Mouse (Mus musculus): Measurements from ENCODE around the gene Flad1. TPM values are rescaled to one million over a fixed set of nuclear protein-coding genes. Genes with fewer than 3 reads are reported as not detected.

Gene Flad1
- polyA plus RNA-seq, 1 experiment from 2014 or later, result 29.5 TPM

DNA sequence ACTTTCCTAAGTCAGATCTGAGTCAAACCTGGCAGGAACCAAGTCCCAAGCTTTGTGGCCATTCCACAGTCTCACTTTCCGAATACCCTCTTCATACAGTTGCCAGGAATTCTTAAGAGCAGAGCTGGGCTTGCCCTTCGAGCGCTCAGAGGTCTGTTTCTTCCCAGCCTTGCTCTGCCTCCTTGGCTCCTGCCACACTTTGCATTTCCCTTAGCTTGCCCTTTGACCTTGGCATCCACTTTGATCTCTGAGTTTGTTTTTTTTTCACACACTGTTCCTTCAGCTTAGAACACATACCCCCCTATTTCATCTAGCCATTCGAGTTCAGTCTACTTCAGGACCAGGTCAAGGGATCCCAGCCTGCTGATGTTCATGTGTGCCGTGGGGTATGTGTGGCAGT is 60.4 kb downstream of the Flad1 start:
- no peak for DNase-seq (ENCODE audit: low spot score)

Other genes with a start within 250 kb of the Flad1 start
- gene Clk2, start 247.1 kb downstream of the Flad1 start, polyA plus RNA-seq (2015; fragmentation: Nextera tagmentation; extraction: Ambion mirVana), result 18.1 and 22.3 TPM in 2 replicates
- 130 and 131 TPM in 2 replicates for gene Scamp3, start 234.4 kb downstream of the Flad1 start, polyA plus RNA-seq (2015; fragmentation: Nextera tagmentation; extraction: Ambion mirVana)
- 71.2 and 80.1 TPM in 2 replicates for gene Fam189b, start 228.7 kb downstream of the Flad1 start, polyA plus RNA-seq (2015; fragmentation: Nextera tagmentation; extraction: Ambion mirVana)
- gene Gba, start 208.9 kb downstream of the Flad1 start, polyA plus RNA-seq (2015; fragmentation: Nextera tagmentation; extraction: Ambion mirVana), result 51.3 and 51.8 TPM in 2 replicates
- gene Thbs3, start 196.7 kb downstream of the Flad1 start, polyA plus RNA-seq (2015; fragmentation: Nextera tagmentation; extraction: Ambion mirVana), result 4.9 and 6.2 TPM in 2 replicates
- gene Mtx1, start 184.8 kb downstream of the Flad1 start, polyA plus RNA-seq (2015; fragmentation: Nextera tagmentation; extraction: Ambion mirVana), result 206 and 223 TPM in 2 replicates
- gene Muc1, start 182.8 kb downstream of the Flad1 start, polyA plus RNA-seq (2015; fragmentation: Nextera tagmentation; extraction: Ambion mirVana), result 1.4 and 2.4 TPM in 2 replicates
- 304 and 318 TPM in 2 replicates for gene Krtcap2, start 165.9 kb downstream of the Flad1 start, polyA plus RNA-seq (2015; fragmentation: Nextera tagmentation; extraction: Ambion mirVana)
- 0.98 and 1.6 TPM in 2 replicates for gene Trim46, start 165.6 kb downstream of the Flad1 start, polyA plus RNA-seq (2015; fragmentation: Nextera tagmentation; extraction: Ambion mirVana)
- gene Dpm3, start 152.5 kb downstream of the Flad1 start, polyA plus RNA-seq (2015; fragmentation: Nextera tagmentation; extraction: Ambion mirVana), result 163 and 167 TPM in 2 replicates
- gene Slc50a1, start 141.3 kb downstream of the Flad1 start, polyA plus RNA-seq (2015; fragmentation: Nextera tagmentation; extraction: Ambion mirVana), result 84.7 and 87.2 TPM in 2 replicates
- gene Efna1, start 130.7 kb downstream of the Flad1 start, polyA plus RNA-seq (2015; fragmentation: Nextera tagmentation; extraction: Ambion mirVana), result 12.4 and 13.2 TPM in 2 replicates
- 0.82 and 1.0 TPM in 2 replicates for gene Efna3, start 88.9 kb downstream of the Flad1 start, polyA plus RNA-seq (2015; fragmentation: Nextera tagmentation; extraction: Ambion mirVana)
- gene Efna4, start 73.8 kb downstream of the Flad1 start, polyA plus RNA-seq (2015; fragmentation: Nextera tagmentation; extraction: Ambion mirVana), result 5.3 and 6.0 TPM in 2 replicates
- gene Adam15, start 61.9 kb downstream of the Flad1 start, polyA plus RNA-seq (2015; fragmentation: Nextera tagmentation; extraction: Ambion mirVana), result 17.4 and 18.1 TPM in 2 replicates
- gene Dcst2, start 49.9 kb downstream of the Flad1 start, polyA plus RNA-seq (2015; fragmentation: Nextera tagmentation; extraction: Ambion mirVana), result not detected in 2 replicates
- 0.10 and 0.14 TPM in 2 replicates for gene Dcst1, start 46.6 kb downstream of the Flad1 start, polyA plus RNA-seq (2015; fragmentation: Nextera tagmentation; extraction: Ambion mirVana)
- 4.1 and 4.6 TPM in 2 replicates for gene Zbtb7b, start 17.1 kb downstream of the Flad1 start, polyA plus RNA-seq (2015; fragmentation: Nextera tagmentation; extraction: Ambion mirVana)
- not detected in 2 replicates for gene Lenep, start 9.1 kb downstream of the Flad1 start, polyA plus RNA-seq (2015; fragmentation: Nextera tagmentation; extraction: Ambion mirVana)
- 466 and 485 TPM in 2 replicates for gene Cks1b, start 6.5 kb upstream of the Flad1 start, polyA plus RNA-seq (2015; fragmentation: Nextera tagmentation; extraction: Ambion mirVana)
- gene Shc1, start 6.6 kb upstream of the Flad1 start, polyA plus RNA-seq (2015; fragmentation: Nextera tagmentation; extraction: Ambion mirVana), result 37.2 and 44.7 TPM in 2 replicates
- gene Pygo2, start 18.3 kb upstream of the Flad1 start, polyA plus RNA-seq (2015; fragmentation: Nextera tagmentation; extraction: Ambion mirVana), result 21.3 and 22.3 TPM in 2 replicates
- 23.1 and 27.3 TPM in 2 replicates for gene Pbxip1, start 24.8 kb upstream of the Flad1 start, polyA plus RNA-seq (2015; fragmentation: Nextera tagmentation; extraction: Ambion mirVana)
- gene Pmvk, start 42.7 kb upstream of the Flad1 start, polyA plus RNA-seq (2015; fragmentation: Nextera tagmentation; extraction: Ambion mirVana), result 39.3 and 40.3 TPM in 2 replicates
- 7.3 and 8.8 TPM in 2 replicates for gene Kcnn3, start 108.3 kb upstream of the Flad1 start, polyA plus RNA-seq (2015; fragmentation: Nextera tagmentation; extraction: Ambion mirVana)

Measured in thymus, postnatal 0 days (tissue).